Mouse (Mus musculus) liver, embryonic 14.5 days (tissue): ENCODE results near the gene Tex22.

Experiments
- CTCF ChIP-seq: IDR thresholded peaks from 2 replicates; pipeline ENCODE4 v1.5.1; 2016; ENCODE audit warnings: antibody characterized with exemption, low read depth, control low read depth
- EP300 ChIP-seq: IDR thresholded peaks from 2 replicates; pipeline ENCODE4 v1.6.1; 2016; ENCODE audit warnings: antibody characterized with exemption, low read depth

DNA sequence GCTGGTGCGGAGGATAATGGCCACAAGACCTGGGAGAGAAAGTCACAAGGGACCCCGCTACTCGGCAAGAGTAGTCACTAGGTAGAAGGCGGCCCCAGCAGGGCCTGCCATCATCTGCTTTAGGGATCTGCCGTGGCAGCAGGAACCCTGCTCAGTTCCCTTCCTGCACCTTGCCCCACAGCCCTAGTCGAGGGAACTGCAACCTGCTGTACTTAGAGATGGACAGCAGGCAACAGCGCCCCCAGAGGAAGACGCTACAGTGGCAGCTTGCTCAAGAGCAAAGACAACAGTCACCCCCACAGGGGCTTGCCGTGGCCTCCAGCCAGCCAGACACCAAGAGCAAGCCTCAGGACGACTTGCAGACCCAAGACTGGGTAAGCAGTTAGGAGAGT, 757 bp downstream of the Tex22 start:
- TF ChIP-seq CTCF: peak; percentile 97
- no peak for TF ChIP-seq EP300
